Mouse (Mus musculus) testis, adult 2 months (tissue): Measurements from ENCODE around the gene Arhgap22.

Experiments used
- CTCF ChIP-seq: fragments of 200-500 bp; IDR thresholded peaks from 2 replicates; pipeline ENCODE4 v1.5.1; 2012; ENCODE audit warnings: low read depth, mild to moderate bottlenecking, inconsistent platforms, low read length, moderate library complexity; ENCODE audit not compliant: control insufficient read depth, insufficient read depth, insufficient replicate concordance
- POLR2A ChIP-seq: fragments of 200-500 bp; IDR thresholded peaks from 2 replicates; pipeline ENCODE4 v1.6.1; 2012; ENCODE audit warnings: low read depth, mild to moderate bottlenecking, inconsistent platforms, low read length, moderate library complexity; ENCODE audit not compliant: control insufficient read depth

GRCm38 (mm10) chr14:33168750-33169149, 45.1 kb upstream of the Arhgap22 start:
- TF ChIP-seq CTCF (no peak), POLR2A (no peak)
